ENCODE assay signal across 8 mouse cellular contexts in the genomic region with DNA sequence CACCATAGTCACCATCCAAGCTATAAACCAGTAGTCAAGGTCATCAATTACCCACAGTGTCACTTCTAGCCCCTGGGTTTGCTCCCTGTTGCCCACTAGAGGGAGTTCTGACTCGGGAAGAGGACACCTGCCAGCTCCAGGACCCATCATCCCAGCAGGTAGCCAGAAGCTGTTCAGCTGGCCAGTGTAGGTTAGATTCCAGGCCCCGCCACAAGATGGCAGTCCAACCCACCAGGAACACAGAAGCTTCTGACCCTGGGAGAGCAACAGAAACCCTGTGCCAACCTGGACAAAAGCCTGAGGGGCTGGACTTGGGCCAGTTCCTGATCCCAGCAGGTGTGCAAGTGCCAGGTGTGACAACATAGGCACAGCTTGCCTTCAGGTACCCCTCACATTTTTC. TPM values are rescaled to one million over a fixed set of nuclear protein-coding genes. Genes with fewer than 3 reads are reported as not detected.
DNase-seq lines count a peak whose midpoint lies in the region; ATAC-seq and TF ChIP-seq lines count a peak whose summit lies in the region.
"Had no signal": no experiment of that assay in that cellular context is flagged by ENCODE, and none has a peak within 500 bp of the region (broad histone marks: within the 10 kb centered on the region; RNA-seq: fewer than 3 reads in every experiment).

No protein-coding gene starts in this region.

- peaks cover 7% of the 10 kb centered on the region for H3K4me1 ChIP-seq in hindbrain, postnatal 0 days (ENCODE audit: insufficient read depth, low read length)
- peaks cover 4% of the 10 kb centered on the region; the same call in 1 of the 2 replicates for H3K4me1 ChIP-seq in midbrain, embryonic 14.5 days (ENCODE audit: control insufficient read depth, insufficient read depth, low read length)
- peaks cover 38% of the 10 kb centered on the region for H3K4me1 ChIP-seq in spleen, adult 2 months (ENCODE audit: control insufficient read depth, insufficient read depth, insufficient read length)

- peaks cover 45% of the 10 kb centered on the region for H3K27me3 ChIP-seq in Patski
- H3K27me3 ChIP-seq in hindbrain, postnatal 0 days (ENCODE audit: insufficient read depth, low read length) = no peaks in the 10 kb centered on the region
- H3K27me3 ChIP-seq in midbrain, embryonic 14.5 days (ENCODE audit: control insufficient read depth, insufficient read depth, low read length) = peaks cover 26% of the 10 kb centered on the region
- H3K27me3 ChIP-seq in spleen, adult 2 months (ENCODE audit: control insufficient read depth, insufficient read depth, low read length) = peaks cover 21% of the 10 kb centered on the region

- no peak for TF ChIP-seq CTCF in Patski (IDR thresholded peaks at IDR 0.05)
- peak; percentile 98 for TF ChIP-seq CTCF in hindbrain, postnatal 0 days (IDR thresholded peaks at IDR 0.05; ENCODE audit: low read depth)
- TF ChIP-seq CTCF in left cerebral cortex, adult 2 months (IDR thresholded peaks at IDR 0.05) = peak; percentile 95
- TF ChIP-seq CTCF in spleen, adult 2 months (IDR thresholded peaks at IDR 0.05; ENCODE audit: extremely low read depth, insufficient read depth, insufficient read length, insufficient replicate concordance) = peak; percentile 86

- H3K4me3 ChIP-seq in hindbrain, postnatal 0 days (ENCODE audit: low read length) = no peak overlapping the region
- no peak overlapping the region for H3K4me3 ChIP-seq in left cerebral cortex, adult 2 months
- H3K4me3 ChIP-seq in midbrain, embryonic 14.5 days (replicated peaks; ENCODE audit: low read depth, low read length) = no peak overlapping the region
- H3K4me3 ChIP-seq in spleen, adult 2 months (ENCODE audit: extremely low read depth, insufficient read depth, insufficient read length) = no peak overlapping the region
- H3K4me3 ChIP-seq: megakaryocyte, embryonic 14.5 days had no signal

- no peaks in the 10 kb centered on the region for H3K36me3 ChIP-seq in hindbrain, postnatal 0 days (ENCODE audit: insufficient read depth, low read length)
- no peaks in the 10 kb centered on the region for H3K36me3 ChIP-seq in midbrain, embryonic 14.5 days (ENCODE audit: control insufficient read depth, insufficient read depth, low read length)
- H3K36me3 ChIP-seq in spleen, adult 2 months (ENCODE audit: control insufficient read depth, insufficient read depth, low read length) = no peaks in the 10 kb centered on the region

- intact Hi-C loops in left cerebral cortex, adult 2 months (cut with DNase I) = loop anchor here (1.0 to 5.0 kb wide), 3 partner anchors 176 to 319 kb away; a partner anchor contains a TSS

- no peak overlapping the region for H3K27ac ChIP-seq in hindbrain, postnatal 0 days
- H3K27ac ChIP-seq in left cerebral cortex, adult 2 months = no peak overlapping the region
- no peak overlapping the region for H3K27ac ChIP-seq in midbrain, embryonic 14.5 days (replicated peaks; ENCODE audit: low read depth, low read length)
- H3K27ac ChIP-seq in spleen, adult 2 months (ENCODE audit: insufficient read depth, low read length) = 0 out of 2 replicates have a peak overlapping the region, but pooled peaks have one; percentile 22

- TF ChIP-seq POLR2A in spleen, adult 2 months (IDR thresholded peaks at IDR 0.05; ENCODE audit: low read depth, low read length) = no peak

- POLR2A ChIA-PET in Patski (lab: Charles Lee) = interaction anchor here (0.8 kb wide), 1 partner anchor 213 kb away, joined by 5 read pairs; no protein-coding TSS in a partner anchor

- CTCF ChIA-PET in Patski (lab: Charles Lee) = interaction anchor here (0.8 to 8.8 kb wide), 16 partner anchors 9 to 318 kb away, joined by 3 to 106 read pairs (median 3); a partner anchor contains a TSS

- ATAC-seq in Patski = peak; percentile 40
- ATAC-seq in cerebellum, adult (ENCODE audit: insufficient number of reproducible peaks, low FRiP score, low TSS enrichment) = peak; percentile 31; the same call in 1 of the 2 replicates
- peak; percentile 34; the same call in 1 of the 2 replicates for ATAC-seq in frontal cortex, adult (ENCODE audit: low TSS enrichment)
- peak; percentile 46 for ATAC-seq in hindbrain, postnatal 0 days
- ATAC-seq in midbrain, embryonic 14.5 days (ENCODE audit: low FRiP score, low TSS enrichment) = peak; percentile 35

- DNase-seq in Patski (ENCODE audit: low read depth, low spot score) = no peak
- peak; percentile 93 for DNase-seq in hindbrain, postnatal 0 days (ENCODE audit: low spot score)
- peak; percentile 82 to 88 for DNase-seq in left cerebral cortex, adult 2 months (ENCODE audit: extremely low spot score in 1 of 2, low spot score in 2 of 2)
- DNase-seq in midbrain, embryonic 14.5 days = peak; percentile 93
- DNase-seq in spleen, adult 2 months (ENCODE audit: low read depth in 1 of 2, low spot score in 2 of 2) = peak; percentile 52 to 80

- in situ Hi-C loops in Patski (cut with MboI; ENCODE audit: low pct_unique_long_range_greater_than_20kb) = loop anchor here (5.0 to 10.0 kb wide), 2 partner anchors 172 to 214 kb away; no protein-coding TSS in a partner anchor

- H3K4me2 ChIP-seq in hindbrain, postnatal 0 days (ENCODE audit: low read depth, low read length) = no peak overlapping the region
- no peak overlapping the region for H3K4me2 ChIP-seq in midbrain, embryonic 14.5 days (ENCODE audit: low read length)

- 0% methylated on average over 2 of the region's 2 CpGs for WGBS in hindbrain, postnatal 0 days
- WGBS in midbrain, embryonic 14.5 days = 2% methylated on average over 2 of the region's 2 CpGs
- WGBS in spleen, adult 2 months = 0% methylated on average over 2 of the region's 2 CpGs

- H3K9me3 ChIP-seq in hindbrain, postnatal 0 days (ENCODE audit: low read length) = no peaks in the 10 kb centered on the region
- no peaks in the 10 kb centered on the region for H3K9me3 ChIP-seq in midbrain, embryonic 14.5 days (ENCODE audit: control insufficient read depth, low read length)

- H3K9ac ChIP-seq in hindbrain, postnatal 0 days (replicated peaks; ENCODE audit: low read length) = no peak overlapping the region
- H3K9ac ChIP-seq in midbrain, embryonic 14.5 days (replicated peaks; ENCODE audit: low read length) = no peak overlapping the region

RNA-seq across cellular contexts. Expression of a gene that starts 3.2 kb away (rescaled TPM):
- 0.01 TPM for polyA plus RNA-seq in Patski (2021)
- 43.7 and 45.6 TPM in 2 replicates for total RNA-seq in hindbrain, postnatal 0 days (2014; rRNA removed)
- polyA plus RNA-seq in hindbrain, postnatal 0 days (2015; fragmentation: Nextera tagmentation; extraction: Ambion mirVana) = 25.0 and 25.6 TPM in 2 replicates
- total RNA-seq in left cerebral cortex, adult 2 months (2021) = 100 to 1,000 TPM; 140 to 149 TPM
- 13.9 and 15.4 TPM in 2 replicates for polyA plus RNA-seq in midbrain, embryonic 14.5 days (2014; fragmentation: Nextera tagmentation; extraction: Ambion mirVana)
- polyA plus RNA-seq in spleen, adult 2 months (2012; rRNA removed) = 1.2 and 1.4 TPM in 2 replicates

RNA-seq across cellular contexts. Expression of a gene that starts 16.8 kb away (rescaled TPM):
- not detected for polyA plus RNA-seq in Patski (2021)
- total RNA-seq in hindbrain, postnatal 0 days (2014; rRNA removed) = 0.32 and 0.99 TPM in 2 replicates
- polyA plus RNA-seq in hindbrain, postnatal 0 days (2015; fragmentation: Nextera tagmentation; extraction: Ambion mirVana) = 0.20 and 0.37 TPM in 2 replicates
- under 1 TPM in 1 of 2 experiments, not detected in 1; 0.30 TPM for total RNA-seq in left cerebral cortex, adult 2 months (2021)
- not detected in 2 replicates for polyA plus RNA-seq in midbrain, embryonic 14.5 days (2014; fragmentation: Nextera tagmentation; extraction: Ambion mirVana)
- polyA plus RNA-seq in spleen, adult 2 months (2012; rRNA removed) = 0.06 and 0.13 TPM in 2 replicates
